Mouse (Mus musculus) liver, embryonic 14.5 days (tissue): ENCODE data around the gene Olfr138.

Experiments
- CTCF ChIP-seq: IDR thresholded peaks from 2 replicates; pipeline ENCODE4 v1.5.1; 2016; ENCODE audit warnings: antibody characterized with exemption, low read depth, control low read depth
- EP300 ChIP-seq: IDR thresholded peaks from 2 replicates; pipeline ENCODE4 v1.6.1; 2016; ENCODE audit warnings: antibody characterized with exemption, low read depth

- TF ChIP-seq CTCF (no peak), EP300 (no peak)
These were observed 46.6 kb downstream of the Olfr138 start, which contains the start of gene Olfr137 for GRCm38 (mm10) chr17:38307470-38307869.
